Mouse (Mus musculus) c-Kit-positive CD71-negative TER-119-negative erythroid progenitor cells, embryonic 14.5 days (primary cell): Measurements from ENCODE around the gene Clic1.

ENCODE experiments used
- DNase-seq: peaks from one replicate; pipeline ENCODE4 v3.0.0-alpha.2; 2013; ENCODE audit warnings: low read depth

The Clic1 gene

DNA sequence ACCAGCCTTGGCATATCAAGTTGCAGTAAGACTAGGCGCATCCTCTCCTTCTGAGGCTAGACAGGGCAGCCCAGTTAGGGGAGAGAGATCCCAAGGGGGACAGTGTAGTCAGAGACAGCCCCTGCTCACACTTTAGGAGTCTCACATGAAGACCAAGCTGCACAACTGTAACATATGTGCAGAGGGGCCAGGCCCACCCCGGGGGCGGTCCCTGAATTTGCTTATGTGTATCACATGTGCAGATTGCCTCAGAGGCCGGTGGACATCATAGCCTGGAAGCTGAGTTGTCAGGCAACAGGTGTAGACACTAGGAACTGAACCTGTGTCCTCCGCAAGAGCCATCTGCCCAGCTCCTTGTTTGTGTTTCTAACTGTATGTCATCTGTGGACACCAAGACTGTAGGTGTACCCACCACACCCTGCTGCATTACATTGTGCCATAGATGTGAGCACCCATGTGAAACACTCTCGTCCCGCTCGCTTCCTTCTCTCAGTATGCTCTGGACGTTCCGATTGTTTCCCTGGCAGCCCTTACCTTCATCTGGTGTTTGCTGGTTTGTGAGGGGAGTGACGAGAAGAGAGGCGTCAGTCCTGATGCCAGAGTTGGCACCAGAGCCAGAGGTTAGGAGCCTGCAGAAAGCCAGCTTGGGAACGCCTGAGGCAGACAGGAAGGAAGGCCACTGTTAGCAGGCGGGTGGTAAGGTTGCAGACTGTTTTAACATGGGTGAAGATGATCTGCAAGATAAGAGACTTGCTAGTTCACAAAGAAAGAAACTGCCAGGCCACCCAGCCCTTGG, 42.8 kb downstream of the Clic1 start:
- DNase-seq: no peak

DNA sequence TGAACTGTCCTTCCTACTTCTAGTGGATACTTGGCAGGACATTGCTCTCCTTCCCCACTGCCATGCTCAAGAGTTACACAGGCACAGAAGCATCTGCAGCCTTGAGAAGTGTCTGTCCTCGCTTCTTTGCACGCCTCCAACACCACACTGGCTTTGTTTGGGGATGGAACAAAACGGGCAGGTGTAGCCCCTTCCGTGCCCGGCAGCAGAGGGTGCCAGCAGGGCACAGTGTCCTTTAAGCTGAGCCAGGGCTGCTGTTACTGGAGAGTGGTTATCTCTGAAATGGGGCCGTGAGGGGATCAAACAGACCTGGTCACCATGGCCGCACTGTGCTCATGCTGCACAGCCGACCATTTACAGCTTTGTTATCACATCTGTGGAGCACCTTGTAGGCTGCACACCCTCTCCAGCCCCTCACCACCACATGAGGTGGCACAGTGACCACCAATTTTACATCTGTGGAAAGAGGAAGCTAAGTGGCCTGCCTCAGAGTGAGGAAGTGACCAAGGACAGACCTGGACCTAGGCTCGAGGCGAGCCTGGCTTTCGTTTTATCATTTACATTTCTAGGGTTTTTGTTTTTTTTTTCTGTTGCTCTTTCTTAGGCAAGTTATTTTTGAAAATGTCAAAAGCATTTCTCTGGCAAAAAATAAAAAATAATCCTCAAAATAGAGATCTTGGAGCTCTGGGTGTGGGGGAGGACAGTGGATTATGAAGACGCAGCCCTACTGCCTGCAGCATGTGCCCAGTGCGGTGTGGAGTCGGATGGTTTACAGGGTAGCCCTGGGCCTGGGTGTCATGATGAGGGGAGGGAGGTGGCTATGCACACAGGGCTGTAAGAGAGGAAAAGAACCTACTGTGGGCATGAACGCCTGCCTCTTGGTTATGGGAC, 45.0 kb downstream of the Clic1 start:
- DNase-seq: no peak

DNA sequence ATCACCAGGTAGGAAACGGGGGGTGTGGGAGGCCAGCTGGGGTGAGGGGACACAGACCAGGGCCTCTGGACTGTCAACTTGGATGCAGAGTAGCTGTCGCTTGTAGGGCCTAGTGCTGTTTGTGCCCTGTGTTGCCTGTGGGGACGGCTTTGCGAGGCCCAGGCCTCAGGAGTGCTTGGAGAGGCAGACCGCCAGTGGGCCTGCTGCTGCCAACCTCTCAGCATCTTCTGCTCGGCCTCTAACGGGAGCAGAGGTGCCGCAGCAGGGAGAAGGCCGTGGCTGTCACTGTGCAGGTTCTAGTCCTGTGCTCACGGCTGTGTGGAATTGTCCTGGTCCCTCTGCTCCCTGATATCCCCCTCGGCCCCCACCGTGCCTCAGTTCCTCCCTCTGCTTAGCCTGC, 46.8 kb downstream of the Clic1 start:
- no peak for DNase-seq

DNA sequence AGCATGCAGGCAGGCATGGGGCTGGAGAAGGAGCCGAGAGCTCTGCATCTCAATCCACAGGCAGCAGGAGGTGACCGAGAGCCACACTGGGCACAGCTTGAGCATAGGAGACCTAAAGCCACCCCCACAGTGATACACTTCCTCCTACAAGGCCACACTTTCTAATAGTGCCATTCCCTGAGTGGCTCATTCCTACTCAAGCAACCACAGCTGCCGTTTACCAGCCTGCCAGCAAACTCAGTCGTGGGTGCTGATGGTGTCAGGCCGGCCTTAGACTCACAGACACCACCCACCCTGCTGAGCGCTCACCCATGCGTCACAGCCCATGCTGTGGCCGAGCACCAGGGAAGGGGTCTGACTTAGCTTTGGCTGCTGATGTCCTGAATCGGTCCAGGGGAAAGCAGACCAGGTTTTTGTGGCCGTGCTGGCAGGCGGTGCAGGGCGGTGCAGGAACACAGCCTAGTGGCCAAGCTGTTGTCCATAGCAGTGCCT, 47.4 kb downstream of the Clic1 start:
- no peak for DNase-seq

DNA sequence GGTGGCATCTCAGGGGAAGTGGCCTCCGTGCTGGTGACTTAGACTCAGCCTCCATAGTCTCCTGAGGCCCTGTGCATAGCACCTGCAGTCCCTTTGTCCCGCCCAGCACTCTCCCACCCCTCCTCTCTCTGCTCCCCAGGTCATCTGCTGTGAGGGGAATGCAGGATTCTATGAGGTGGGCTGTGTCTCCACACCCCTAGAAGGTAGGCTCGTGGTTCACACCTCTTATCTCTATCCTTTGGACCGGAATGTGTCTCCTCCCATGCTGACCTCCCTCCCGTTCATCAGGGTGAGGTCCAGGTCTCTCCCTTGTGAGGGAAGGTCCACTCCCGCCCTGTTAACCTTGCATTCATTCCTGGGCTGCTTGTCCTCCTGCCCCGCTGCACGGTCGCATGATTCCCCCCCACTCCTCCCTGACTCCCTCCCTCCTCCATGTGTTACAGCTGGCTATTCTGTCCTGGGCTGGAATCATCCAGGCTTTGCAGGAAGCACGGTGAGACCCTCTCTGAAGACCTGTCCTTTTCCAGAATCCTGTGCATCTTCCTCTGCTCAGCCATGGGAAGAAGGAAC, 50.5 kb downstream of the Clic1 start:
- no peak for DNase-seq

DNA sequence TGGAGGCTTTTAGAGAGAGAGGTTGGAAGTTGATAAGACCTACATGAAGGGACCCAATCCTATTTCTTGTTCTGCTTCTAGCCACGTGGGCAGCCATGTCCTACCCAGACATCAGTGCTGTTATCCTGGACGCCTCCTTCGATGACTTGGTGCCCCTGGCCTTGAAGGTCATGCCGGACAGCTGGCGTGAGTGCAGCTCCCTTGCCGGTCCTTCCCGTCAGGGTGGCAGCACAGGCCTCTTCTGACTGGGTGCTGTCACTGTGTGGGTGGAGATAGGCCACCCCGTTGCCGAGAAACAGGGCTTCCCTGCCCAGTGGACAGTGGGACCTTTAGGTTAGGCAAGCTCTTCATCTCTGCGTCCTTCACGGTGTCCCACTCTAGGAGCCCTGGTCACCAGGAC, 51.4 kb downstream of the Clic1 start:
- DNase-seq: no peak

DNA sequence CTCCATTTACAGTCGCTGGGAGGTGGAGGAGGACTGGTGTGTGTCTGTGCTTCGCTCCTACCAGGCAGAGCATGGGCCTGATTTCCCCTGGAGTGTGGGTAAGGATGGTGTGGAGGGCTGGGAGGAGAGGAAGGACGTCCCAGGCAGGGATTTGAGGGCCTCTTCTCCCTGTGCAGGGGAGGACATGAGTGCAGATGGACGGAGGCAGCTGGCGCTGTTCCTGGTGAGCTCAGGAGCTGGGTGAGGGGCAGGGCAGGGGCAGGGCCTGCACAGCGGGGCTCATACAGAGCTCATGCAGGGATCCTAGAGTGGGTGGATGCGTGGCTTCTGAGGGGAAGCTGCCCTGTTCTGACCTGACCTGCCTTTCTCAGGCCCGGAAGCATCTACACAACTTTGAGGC, 52.5 kb downstream of the Clic1 start:
- DNase-seq: no peak

DNA sequence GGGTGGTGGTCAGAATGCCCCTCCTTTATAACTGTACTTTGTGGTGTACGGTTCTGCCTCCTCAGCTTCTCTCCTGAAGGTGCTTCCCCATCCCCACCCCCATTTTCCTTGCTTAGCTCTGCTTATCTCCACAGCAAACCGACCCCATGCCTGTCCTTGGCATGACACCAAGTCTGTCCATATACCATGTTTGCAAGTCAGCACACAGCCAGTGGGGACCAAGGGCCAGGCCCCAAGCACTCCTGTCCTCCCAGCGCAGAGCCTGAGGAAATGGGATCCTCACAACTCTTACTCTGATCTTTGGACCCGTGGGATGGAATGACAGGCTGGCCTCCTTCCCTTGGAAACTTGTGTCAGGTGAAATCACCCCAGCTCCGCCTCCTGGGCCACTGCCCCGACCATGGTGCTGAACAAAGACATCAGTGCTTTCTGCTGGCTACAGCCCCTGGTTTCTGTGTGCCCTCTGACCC, 53.5 kb downstream of the Clic1 start:
- no peak for DNase-seq

DNA sequence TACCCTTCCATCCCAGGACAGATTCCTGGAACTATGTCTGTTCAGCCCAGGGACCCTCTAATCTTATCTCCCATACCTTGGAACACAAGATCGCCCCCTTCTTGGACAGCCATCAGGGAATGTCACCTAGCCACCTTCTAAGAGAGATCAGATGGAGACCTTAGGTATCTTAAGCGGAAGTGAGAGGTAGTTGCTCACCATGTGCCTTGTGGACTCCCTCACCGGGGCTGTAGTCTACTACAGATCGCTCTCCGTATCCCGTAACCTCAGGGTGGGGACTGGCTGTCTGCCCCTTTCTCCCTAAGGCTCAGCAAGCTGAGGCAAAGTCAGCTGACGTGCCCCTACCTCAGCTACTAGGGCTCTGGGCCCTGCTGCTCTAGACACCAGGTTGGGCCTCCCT, 54.3 kb downstream of the Clic1 start:
- no peak for DNase-seq

DNA sequence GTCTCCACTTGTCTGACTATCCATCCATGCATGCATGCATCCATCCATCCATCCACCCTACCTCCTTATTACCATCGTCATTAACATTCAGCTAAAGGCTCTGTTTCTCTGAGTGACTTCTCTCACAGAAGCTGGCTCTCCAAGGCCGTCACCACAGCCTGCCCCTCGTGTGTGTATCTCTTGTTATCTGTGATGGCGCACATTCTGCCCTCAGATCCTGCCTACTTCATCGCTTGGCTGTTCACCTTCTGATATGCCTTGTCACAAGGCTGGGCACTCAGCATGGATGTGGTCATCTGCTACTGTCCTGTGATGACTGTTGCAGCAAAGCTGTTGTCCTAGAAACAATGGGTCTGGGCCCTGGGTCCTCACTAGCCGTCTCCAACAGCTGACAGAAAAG, 55.0 kb downstream of the Clic1 start:
- DNase-seq: no peak

DNA sequence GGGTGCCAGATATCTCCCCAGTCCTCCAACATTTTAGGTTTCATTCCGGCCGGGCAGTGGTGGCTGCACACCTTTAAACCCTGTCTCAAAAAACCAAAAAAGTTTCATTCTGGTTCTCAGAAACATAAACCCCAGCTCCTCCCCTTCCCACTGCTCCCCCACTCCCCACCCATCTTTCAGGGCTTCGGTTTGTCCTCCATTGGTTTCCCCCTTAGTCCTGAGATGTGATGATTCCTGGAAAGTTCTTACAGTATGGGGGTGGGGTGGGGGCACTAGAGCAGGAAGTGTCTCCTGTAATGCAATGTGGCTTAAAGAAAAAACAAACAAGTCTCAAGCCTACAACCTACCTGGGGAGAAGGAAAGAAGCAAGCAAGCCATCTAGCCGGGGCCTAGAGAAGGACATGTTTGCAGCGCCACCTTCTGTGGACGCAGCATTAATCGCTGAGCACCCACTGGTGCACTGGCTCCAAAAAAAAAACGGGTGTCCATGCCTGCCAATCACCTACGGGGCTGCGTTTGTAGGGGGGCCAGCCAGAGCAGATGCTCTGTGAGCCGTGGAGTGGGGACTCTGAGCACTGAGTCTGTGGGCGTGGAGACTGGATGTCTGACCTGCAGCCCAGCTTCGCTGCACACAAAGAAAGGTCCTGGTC, 56.1 kb downstream of the Clic1 start:
- no peak for DNase-seq

DNA sequence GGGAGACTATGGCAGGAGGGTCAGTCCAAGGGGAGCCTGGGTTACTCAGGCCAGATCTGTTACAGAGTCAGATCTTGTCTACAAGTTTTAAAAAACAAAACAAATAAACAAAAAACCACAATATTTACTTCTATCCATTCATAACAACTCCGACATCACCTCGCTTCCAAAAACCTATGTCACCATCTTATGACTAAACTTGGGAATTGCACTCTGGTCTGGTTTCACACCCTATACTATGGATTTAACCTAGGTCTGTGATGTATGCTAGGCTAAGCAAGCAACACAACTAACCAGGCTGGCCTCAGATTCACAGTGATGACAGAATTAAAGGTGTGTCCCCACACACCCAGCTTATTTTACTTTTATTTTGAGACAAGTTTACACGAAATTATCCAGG, 56.8 kb downstream of the Clic1 start:
- DNase-seq: no peak

DNA sequence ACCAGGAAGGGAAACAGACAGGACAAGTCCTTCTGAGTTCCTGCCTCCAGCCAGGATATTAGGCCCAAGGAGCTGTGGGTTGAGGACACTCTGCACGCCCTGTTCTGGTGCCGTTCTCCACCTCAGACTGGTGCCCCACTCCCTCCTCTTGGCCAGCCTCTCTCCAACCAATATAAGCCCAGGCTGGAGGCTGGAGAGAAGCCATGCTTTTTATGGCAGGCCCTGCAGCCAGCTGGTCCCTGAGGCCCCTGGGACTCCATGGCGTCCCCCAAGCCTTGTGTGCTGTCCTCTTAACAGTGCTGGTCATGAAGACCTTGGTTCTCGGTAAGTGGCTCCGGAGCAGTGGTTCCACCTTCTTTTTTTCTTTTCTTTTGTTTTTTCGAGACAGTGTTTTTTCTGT, 58.3 kb downstream of the Clic1 start, which contains the start of gene Ly6g5c:
Ly6g5c (plus strand) TSS at position 183 of the 400 bp plus-strand sequence.
- no peak for DNase-seq
